Mouse (Mus musculus): ENCODE results near the gene Olfr1044. TPM values are rescaled to one million over a fixed set of nuclear protein-coding genes. Genes with fewer than 3 reads are reported as not detected.
"Not testable (repeated sequence)": the region's sequence is repeated elsewhere in the genome, so short reads cannot be mapped to it uniquely, and the experiment has no call there.

Gene Olfr1044
- not detected in 2 replicates for polyA plus RNA-seq (2015; fragmentation: Nextera tagmentation; extraction: Ambion mirVana)

DNA sequence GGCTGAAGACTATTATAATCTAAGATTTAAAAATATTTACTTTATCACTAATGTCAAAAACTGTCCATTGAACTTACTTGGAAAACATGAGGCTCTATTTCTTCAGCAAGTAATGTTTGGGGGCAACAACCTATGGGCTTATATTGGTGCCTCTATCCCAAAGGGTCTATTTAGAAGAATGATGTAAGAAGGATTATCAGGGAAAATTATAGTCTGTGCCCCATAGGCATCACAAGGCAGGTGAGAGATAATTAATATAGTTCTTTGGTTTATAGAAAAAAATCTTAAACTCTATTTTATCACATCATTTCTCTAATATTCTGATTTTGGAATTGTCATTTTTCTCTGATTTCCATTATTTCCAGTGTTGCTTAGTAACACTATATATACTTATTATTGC, at the start of gene Olfr1044:
Gene Olfr1044 (minus strand): TSS at position 101 of the 400 bp plus-strand sequence.
- Histone ChIP-seq H3K4me3 (no peak within 1 kb of the TSS), H3K9me3 (no peaks in the 10 kb centered on the region), H3K27ac (no peak within 1 kb of the TSS), H3K4me2 (no peak within 1 kb of the TSS), H3K9ac (no peak within 1 kb of the TSS), H3K36me3 (no peaks in the 10 kb centered on the region), H3K4me1 (no peaks in the 10 kb centered on the region), H3K27me3 (no peaks in the 10 kb centered on the region)
- ATAC-seq (ENCODE audit: borderline replicate concordance, extremely low read depth, low FRiP score, low TSS enrichment): no peak

DNA sequence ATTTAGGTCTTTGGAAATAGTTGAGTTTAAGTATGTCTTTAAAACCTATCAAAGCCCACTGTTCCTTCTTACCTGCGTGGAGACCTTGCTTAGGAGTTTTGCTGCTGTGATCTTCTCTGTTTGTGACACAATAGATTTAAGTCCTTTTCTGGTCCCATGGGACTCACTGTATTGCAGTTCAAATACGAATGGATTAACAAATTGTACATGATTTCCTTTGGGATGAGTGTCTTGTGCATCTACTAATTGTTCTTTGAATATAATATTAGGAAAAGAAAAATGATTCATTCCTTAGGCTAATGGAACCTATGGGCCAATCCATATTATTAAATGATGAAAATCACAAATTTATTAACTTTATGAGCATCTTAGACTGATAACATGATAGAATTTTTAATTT, 41.6 kb upstream of the Olfr1044 start, which contains the start of gene Olfr1046:
Gene Olfr1046 (minus strand): TSS at position 101 of the 400 bp plus-strand sequence.
- WGBS: 62% methylated on average over 2 of the region's 2 CpGs
- no peak within 1 kb of the TSS for H3K9ac ChIP-seq
- no peak within 1 kb of the TSS for H3K4me3 ChIP-seq
- H3K27ac ChIP-seq: no peak within 1 kb of the TSS
- H3K27me3 ChIP-seq: no peaks in the 10 kb centered on the region
- no peak within 1 kb of the TSS for H3K4me2 ChIP-seq
- no peaks in the 10 kb centered on the region for H3K36me3 ChIP-seq
- ATAC-seq (ENCODE audit: borderline replicate concordance, extremely low read depth, low FRiP score, low TSS enrichment): no peak
- no peaks in the 10 kb centered on the region for H3K9me3 ChIP-seq
- H3K4me1 ChIP-seq: no peaks in the 10 kb centered on the region

DNA sequence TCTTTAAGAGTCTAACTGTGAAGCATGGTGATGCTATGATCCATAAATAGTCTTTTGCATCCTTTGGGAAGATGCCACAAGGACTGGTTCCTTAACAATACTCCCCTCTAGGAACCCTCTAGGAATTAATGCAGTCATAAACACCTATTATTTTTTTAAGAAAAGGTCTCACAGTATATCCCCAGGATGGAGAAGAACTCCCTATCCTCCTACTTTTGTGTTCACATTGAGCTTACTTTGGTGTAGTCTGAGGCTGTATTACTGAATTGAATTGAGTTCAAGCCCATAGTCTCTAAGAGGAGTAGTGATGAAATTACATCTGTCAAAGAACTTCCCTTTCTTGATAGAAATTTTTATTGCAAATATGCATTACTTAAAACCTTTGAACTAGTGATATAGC, 25.3 kb upstream of the Olfr1044 start, which contains the start of gene Olfr1045:
Gene Olfr1045 (minus strand): TSS at position 101 of the 400 bp plus-strand sequence.
- Histone ChIP-seq H3K36me3 (no peaks in the 10 kb centered on the region), H3K9me3 (no peaks in the 10 kb centered on the region), H3K27me3 (no peaks in the 10 kb centered on the region), H3K4me1 (no peaks in the 10 kb centered on the region), H3K4me2 (no peak within 1 kb of the TSS), H3K27ac (no peak within 1 kb of the TSS), H3K4me3 (no peak within 1 kb of the TSS), H3K9ac (no peak within 1 kb of the TSS)
- no peak for ATAC-seq (ENCODE audit: borderline replicate concordance, extremely low read depth, low FRiP score, low TSS enrichment)

DNA sequence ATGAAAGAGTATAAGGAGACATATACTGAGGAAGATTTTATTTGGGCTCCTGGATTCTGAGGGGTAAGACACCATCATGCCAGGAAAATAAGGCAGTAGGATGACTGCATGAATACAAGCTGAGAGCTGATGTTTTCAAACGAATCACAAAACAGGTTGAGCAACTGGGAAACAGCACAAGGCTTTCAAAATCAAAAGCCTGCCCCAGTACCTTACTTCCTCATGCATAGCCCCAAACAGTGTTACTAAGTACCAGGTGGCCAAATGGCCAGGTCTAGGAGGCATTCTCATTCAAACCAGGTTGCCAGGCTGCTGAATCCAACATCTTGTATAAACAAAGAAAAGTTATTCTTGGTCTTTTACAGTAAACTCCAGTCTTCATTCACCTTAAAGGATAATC, 18.2 kb upstream of the Olfr1044 start:
- ATAC-seq (ENCODE audit: borderline replicate concordance, extremely low read depth, low FRiP score, low TSS enrichment): no peak
- no peak overlapping the region for H3K4me2 ChIP-seq
- no peak overlapping the region for H3K9ac ChIP-seq
- no peaks in the 10 kb centered on the region for H3K27me3 ChIP-seq
- H3K27ac ChIP-seq: no peak overlapping the region
- H3K9me3 ChIP-seq: no peaks in the 10 kb centered on the region
- no peaks in the 10 kb centered on the region for H3K36me3 ChIP-seq
- WGBS: 38% methylated on average over 1 of the region's 1 CpGs
- H3K4me1 ChIP-seq: no peaks in the 10 kb centered on the region
- no peak overlapping the region for H3K4me3 ChIP-seq

DNA sequence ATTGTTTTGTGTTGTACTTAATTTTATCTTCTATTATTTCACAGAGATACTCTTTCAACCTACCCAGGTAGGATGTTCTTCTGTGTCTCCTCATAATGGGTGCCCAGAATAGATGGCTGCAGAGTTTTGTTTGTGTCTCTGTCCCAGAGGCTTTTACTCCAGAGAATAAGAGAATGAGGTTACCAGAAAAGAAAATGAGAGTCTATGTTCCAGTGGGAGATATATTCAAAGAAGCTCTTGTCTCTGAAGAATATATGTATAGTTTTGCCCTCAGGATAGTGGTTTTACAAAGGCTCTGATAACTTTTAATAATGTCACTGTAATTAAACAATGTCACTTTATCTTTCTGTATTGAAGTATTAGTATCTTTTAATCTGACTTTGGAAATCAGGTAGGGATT, 8.0 kb upstream of the Olfr1044 start, which contains the start of gene Olfr52:
Gene Olfr52 (minus strand): TSS at position 101 of the 400 bp plus-strand sequence.
- no peak for ATAC-seq (ENCODE audit: borderline replicate concordance, extremely low read depth, low FRiP score, low TSS enrichment)
- H3K4me3 ChIP-seq: no peak within 1 kb of the TSS
- no peak within 1 kb of the TSS for H3K9ac ChIP-seq
- H3K36me3 ChIP-seq: no peaks in the 10 kb centered on the region
- no peaks in the 10 kb centered on the region for H3K27me3 ChIP-seq
- H3K4me1 ChIP-seq: no peaks in the 10 kb centered on the region
- no peaks in the 10 kb centered on the region for H3K9me3 ChIP-seq
- H3K27ac ChIP-seq: no peak within 1 kb of the TSS
- no peak within 1 kb of the TSS for H3K4me2 ChIP-seq

DNA sequence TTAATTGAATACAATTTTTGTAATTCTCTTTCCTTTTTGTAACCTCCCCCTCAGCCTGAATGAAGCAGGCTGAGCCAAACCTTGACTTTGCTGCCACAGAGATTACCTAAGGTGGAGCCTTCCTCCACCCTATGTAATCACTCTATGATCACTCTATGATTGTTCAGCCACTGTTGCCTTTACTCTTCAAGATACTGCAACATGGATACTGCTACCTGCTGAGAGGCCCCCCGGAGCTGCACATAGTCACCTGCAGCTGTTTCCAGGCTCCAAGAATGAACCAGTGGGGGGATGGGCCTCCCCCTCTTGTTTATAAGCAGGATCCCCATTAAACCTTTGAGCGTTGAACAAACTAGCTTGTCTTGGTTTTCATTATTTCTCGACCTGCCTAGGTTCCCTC, 2.3 kb upstream of the Olfr1044 start:
- Histone ChIP-seq H3K36me3 (no peaks in the 10 kb centered on the region), H3K4me3 (no peak overlapping the region), H3K9me3 (no peaks in the 10 kb centered on the region), H3K27ac (no peak overlapping the region), H3K27me3 (no peaks in the 10 kb centered on the region), H3K9ac (no peak overlapping the region), H3K4me2 (no peak overlapping the region), H3K4me1 (no peaks in the 10 kb centered on the region)
- ATAC-seq (ENCODE audit: borderline replicate concordance, extremely low read depth, low FRiP score, low TSS enrichment): no peak
- 87% methylated on average over 3 of the region's 3 CpGs for WGBS

DNA sequence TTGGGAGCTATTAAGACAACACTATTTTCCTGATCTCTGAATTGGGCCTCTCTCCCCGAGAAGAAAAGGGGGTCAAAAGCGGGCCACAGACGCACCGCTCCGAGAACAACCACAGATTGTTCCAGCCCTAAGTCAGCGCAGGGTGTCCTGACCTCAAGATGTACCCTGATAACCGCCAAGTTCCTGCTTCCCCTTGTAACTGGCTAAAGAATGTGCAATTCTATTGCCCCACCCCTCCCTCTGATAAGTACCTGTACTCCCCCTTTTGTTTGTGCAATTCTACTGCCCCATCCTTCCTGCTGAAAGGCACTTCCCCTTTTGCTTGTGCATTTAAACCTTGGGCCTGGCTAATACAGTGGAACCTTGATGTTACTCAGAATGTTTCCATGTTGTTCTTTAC, 2.2 kb downstream of the Olfr1044 start:
- WGBS: 69% methylated on average over 7 of the region's 7 CpGs
- not testable (repeated sequence) for H3K4me3 ChIP-seq; H3K27me3 ChIP-seq; H3K9me3 ChIP-seq; H3K9ac ChIP-seq; H3K4me1 ChIP-seq; ATAC-seq (ENCODE audit: borderline replicate concordance, extremely low read depth, low FRiP score, low TSS enrichment); H3K27ac ChIP-seq; H3K4me2 ChIP-seq; H3K36me3 ChIP-seq

DNA sequence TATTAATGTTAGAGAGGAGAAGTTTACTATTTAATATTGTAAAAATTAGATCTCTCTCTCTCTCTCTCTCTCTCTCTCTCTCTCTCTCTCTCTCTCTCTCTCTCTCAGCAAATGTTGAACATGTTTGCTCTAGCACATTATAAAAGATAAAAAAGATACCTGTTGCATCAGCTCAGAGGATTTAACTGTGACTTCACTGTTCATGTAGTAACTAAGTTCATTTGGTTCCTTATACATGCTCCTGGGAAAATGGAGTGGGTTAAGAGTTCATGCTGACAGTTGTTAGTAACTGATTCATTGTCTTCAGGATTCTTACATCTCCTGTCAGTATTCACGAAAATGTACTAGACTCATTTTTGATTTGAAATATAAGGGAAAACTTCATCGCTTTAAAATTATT, 10.2 kb downstream of the Olfr1044 start, which contains the start of gene Olfr1043:
Gene Olfr1043 (minus strand): TSS at position 101 of the 400 bp plus-strand sequence.
- Histone ChIP-seq H3K27me3 (no peaks in the 10 kb centered on the region), H3K27ac (no peak within 1 kb of the TSS), H3K9ac (no peak within 1 kb of the TSS), H3K9me3 (no peaks in the 10 kb centered on the region), H3K4me3 (no peak within 1 kb of the TSS), H3K4me2 (no peak within 1 kb of the TSS), H3K36me3 (no peaks in the 10 kb centered on the region), H3K4me1 (no peaks in the 10 kb centered on the region)
- 81% methylated on average over 2 of the region's 2 CpGs for WGBS
- no peak for ATAC-seq (ENCODE audit: borderline replicate concordance, extremely low read depth, low FRiP score, low TSS enrichment)

DNA sequence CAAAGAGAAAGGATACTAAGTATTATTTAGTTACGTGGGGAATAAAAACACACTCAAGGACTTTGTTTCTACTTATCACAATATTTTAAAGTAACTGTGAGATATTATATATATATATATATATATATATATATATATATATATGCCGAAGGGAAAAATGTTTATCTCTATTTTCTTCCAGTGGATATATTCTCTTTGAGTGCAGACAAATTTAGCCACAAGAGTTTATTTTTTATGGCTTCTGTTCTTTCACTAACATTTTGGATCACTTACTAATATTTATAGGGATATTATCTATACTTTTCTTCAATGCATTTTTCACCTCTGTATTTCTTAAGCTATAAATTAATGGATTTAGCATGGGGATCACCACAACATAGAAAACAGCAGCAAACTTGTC, 15.9 kb downstream of the Olfr1044 start, which contains the start of gene Olfr1042:
Gene Olfr1042 (minus strand): TSS at position 101 of the 400 bp plus-strand sequence.
- H3K4me1 ChIP-seq: no peaks in the 10 kb centered on the region
- H3K27me3 ChIP-seq: no peaks in the 10 kb centered on the region
- H3K9ac ChIP-seq: no peak within 1 kb of the TSS
- 79% methylated on average over 2 of the region's 2 CpGs for WGBS
- H3K9me3 ChIP-seq: no peaks in the 10 kb centered on the region
- no peaks in the 10 kb centered on the region for H3K36me3 ChIP-seq
- H3K27ac ChIP-seq: no peak within 1 kb of the TSS
- ATAC-seq (ENCODE audit: borderline replicate concordance, extremely low read depth, low FRiP score, low TSS enrichment): no peak
- no peak within 1 kb of the TSS for H3K4me2 ChIP-seq
- H3K4me3 ChIP-seq: no peak within 1 kb of the TSS

DNA sequence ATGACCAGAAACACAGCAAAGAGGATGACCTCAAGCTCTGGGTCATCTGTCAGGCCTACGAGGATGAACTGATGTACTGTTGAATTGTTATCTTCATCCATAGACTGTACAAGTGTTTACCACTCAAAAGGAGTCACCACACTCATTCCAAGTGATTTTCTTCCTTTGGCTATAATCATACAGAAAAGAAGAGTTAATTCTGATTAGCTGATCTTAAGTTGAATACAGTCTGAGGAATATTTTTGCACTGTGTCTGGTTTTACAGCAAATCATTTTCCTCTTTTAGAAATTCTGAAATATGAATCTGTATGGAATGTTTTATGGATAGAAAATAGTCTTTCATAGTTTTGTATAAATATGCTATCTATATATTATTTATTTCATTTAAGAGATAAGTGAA, 31.0 kb downstream of the Olfr1044 start, which contains the start of gene Olfr1040:
Gene Olfr1040 (minus strand): TSS at position 101 of the 400 bp plus-strand sequence.
- WGBS: 62% methylated on average over 1 of the region's 1 CpGs
- H3K4me3 ChIP-seq: no peak within 1 kb of the TSS
- no peaks in the 10 kb centered on the region for H3K9me3 ChIP-seq
- no peaks in the 10 kb centered on the region for H3K27me3 ChIP-seq
- no peaks in the 10 kb centered on the region for H3K4me1 ChIP-seq
- no peak within 1 kb of the TSS for H3K4me2 ChIP-seq
- no peaks in the 10 kb centered on the region for H3K36me3 ChIP-seq
- ATAC-seq (ENCODE audit: borderline replicate concordance, extremely low read depth, low FRiP score, low TSS enrichment): no peak
- no peak within 1 kb of the TSS for H3K9ac ChIP-seq
- no peak within 1 kb of the TSS for H3K27ac ChIP-seq

DNA sequence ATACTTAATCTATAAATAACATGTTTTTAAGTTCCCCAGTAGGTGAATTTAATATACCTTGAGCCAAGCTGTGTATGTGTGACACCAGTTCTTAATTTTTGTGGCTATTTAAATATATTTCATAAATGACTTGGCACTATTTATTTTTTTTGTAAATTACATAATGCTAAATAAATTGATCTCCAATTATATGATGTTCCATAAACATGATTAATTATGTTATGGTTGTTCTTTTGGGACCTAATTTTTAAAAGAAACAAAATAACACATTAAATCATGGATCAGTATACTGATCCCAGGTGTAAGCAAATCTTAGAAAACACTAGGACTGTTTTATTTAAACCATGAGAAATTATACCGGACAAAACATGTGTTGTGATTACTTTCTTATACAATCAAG, 41.8 kb downstream of the Olfr1044 start, which contains the start of gene Olfr1039:
Gene Olfr1039 (minus strand): TSS at position 101 of the 400 bp plus-strand sequence.
- Histone ChIP-seq H3K4me2 (no peak within 1 kb of the TSS), H3K27ac (no peak within 1 kb of the TSS), H3K36me3 (no peaks in the 10 kb centered on the region), H3K9me3 (no peaks in the 10 kb centered on the region), H3K27me3 (no peaks in the 10 kb centered on the region), H3K4me1 (no peaks in the 10 kb centered on the region), H3K4me3 (no peak within 1 kb of the TSS), H3K9ac (no peak within 1 kb of the TSS)
- no peak for ATAC-seq (ENCODE audit: borderline replicate concordance, extremely low read depth, low FRiP score, low TSS enrichment)
- 96% methylated on average over 1 of the region's 1 CpGs for WGBS
